Mouse (Mus musculus): ENCODE data around the gene Hnrnpm.

- TF ChIP-seq EP300 (IDR thresholded peaks at IDR 0.05; ENCODE audit: low read length) (no peak), SMC3 (IDR thresholded peaks at IDR 0.05; ENCODE audit: low read depth, low read length) (no peak), MAFK (IDR thresholded peaks at IDR 0.05; ENCODE audit: insufficient replicate concordance, low read length) (no peak), CTCF (conservative IDR thresholded peaks at IDR 0.05 in 1 of 2, IDR thresholded peaks at IDR 0.05 in 1 of 2; ENCODE audit: low read depth in 2 of 2, low read length in 2 of 2) (no peak), ZNF384 (IDR thresholded peaks at IDR 0.05; ENCODE audit: low read depth, low read length) (no peak)
Measured at GRCm38 (mm10) chr17:33719736-33720378, 33.2 kb upstream of the Hnrnpm start.
